Mouse (Mus musculus) spleen, adult 2 months (tissue): ENCODE data around the gene Rnf144b. TPM values are rescaled to one million over a fixed set of nuclear protein-coding genes. Genes with fewer than 3 reads are reported as not detected.
A peak's percentile ranks its signal among the peaks of the same experiment; 100 is the strongest.

ENCODE experiments used
- DNase-seq, 2 experiments: peaks; one replicate each; pipeline versions ENCODE4 v3.0.0 to v3.0.0-alpha.2; 2012 to 2021; ENCODE audit warnings: low spot score in 2 of 2, low read depth in 1 of 2
- H3K27ac ChIP-seq: fragments of 200-500 bp; 2 replicates; pipeline ENCODE4 v1.5.1; 2012; ENCODE audit warnings: low read length, inconsistent platforms; ENCODE audit not compliant: insufficient read depth
- H3K27me3 ChIP-seq: fragments of 200-500 bp; 2 replicates; pipeline ENCODE4 v1.6.1; 2012; ENCODE audit warnings: mild to moderate bottlenecking, moderate library complexity, low read length, inconsistent platforms; ENCODE audit not compliant: control insufficient read depth, insufficient read depth
- H3K36me3 ChIP-seq: fragments of 200-500 bp; 2 replicates; pipeline ENCODE4 v1.6.1; 2012; ENCODE audit warnings: mild to moderate bottlenecking, low read length, inconsistent platforms; ENCODE audit not compliant: control insufficient read depth, insufficient read depth
- H3K4me1 ChIP-seq: fragments of 200-500 bp; 2 replicates; pipeline ENCODE4 v1.6.1; 2011; ENCODE audit warnings: inconsistent platforms; ENCODE audit not compliant: control insufficient read depth, insufficient read depth, insufficient read length
- H3K4me3 ChIP-seq: fragments of 200-500 bp; 2 replicates; pipeline ENCODE4 v1.5.1; 2011; ENCODE audit warnings: mild to moderate bottlenecking, inconsistent platforms; ENCODE audit not compliant: insufficient read depth, insufficient read length; ENCODE audit errors: extremely low read depth
- CTCF ChIP-seq: fragments of 200-500 bp; IDR thresholded peaks from 2 replicates; pipeline ENCODE4 v1.5.1; 2011; ENCODE audit warnings: mild to moderate bottlenecking, inconsistent platforms; ENCODE audit not compliant: insufficient read depth, insufficient read length, insufficient replicate concordance; ENCODE audit errors: extremely low read depth
- POLR2A ChIP-seq: fragments of 200-500 bp; IDR thresholded peaks from 2 replicates; pipeline ENCODE4 v1.6.1; 2011; ENCODE audit warnings: low read depth, low read length, inconsistent platforms
- WGBS: fragments of 180-500 bp; shearing (Covaris S2); methylation state at CpG from one replicate; pipeline ENCODE4 v1.1.7; 2018; 5-methylcytosine and 5-hydroxymethylcytosine counted together
- polyA plus RNA-seq: library from polyadenylated mRNA; depleted of rRNA; stranded (reverse); fragments of >200 nt; gene quantifications from 2 replicates; pipeline ENCODE4 v1.2.3, GENCODE M21; 2012

The Rnf144b gene
- polyA plus RNA-seq, 1 experiment: 4.6 TPM

- Histone ChIP-seq H3K4me1 (no peaks in the 10 kb centered on the region), H3K27me3 (no peaks in the 10 kb centered on the region), H3K27ac (no peak overlapping the region), H3K4me3 (no peak overlapping the region), H3K36me3 (no peaks in the 10 kb centered on the region)
- 9% methylated on average over 8 of the region's 8 CpGs for WGBS
- DNase-seq: no peak
- no peak for TF ChIP-seq POLR2A
- TF ChIP-seq CTCF: no peak
Observed at GRCm38 (mm10) chr13:47272928-47273327, 150.5 kb downstream of the Rnf144b start.

- Histone ChIP-seq H3K27ac (no peak overlapping the region), H3K4me3 (no peak overlapping the region), H3K27me3 (no peaks in the 10 kb centered on the region), H3K4me1 (no peaks in the 10 kb centered on the region), H3K36me3 (no peaks in the 10 kb centered on the region)
- WGBS: 21% methylated on average over 11 of the region's 11 CpGs
- no peak for DNase-seq
- TF ChIP-seq CTCF (no peak), POLR2A (no peak)
Observed at GRCm38 (mm10) chr13:47273487-47273886, 151.0 kb downstream of the Rnf144b start.

GRCm38 (mm10) chr13:47274139-47274538 is 151.7 kb downstream of the Rnf144b start:
- H3K4me1 ChIP-seq: no peaks in the 10 kb centered on the region
- H3K4me3 ChIP-seq: no peak overlapping the region
- no peak overlapping the region for H3K27ac ChIP-seq
- no peak for DNase-seq
- no peak for TF ChIP-seq CTCF
- TF ChIP-seq POLR2A: no peak
- no peaks in the 10 kb centered on the region for H3K27me3 ChIP-seq
- H3K36me3 ChIP-seq: no peaks in the 10 kb centered on the region
- 74% methylated on average over 3 of the region's 3 CpGs for WGBS

- H3K4me3 ChIP-seq: no peak overlapping the region
- TF ChIP-seq CTCF (no peak), POLR2A (no peak)
- WGBS: 44% methylated on average over 13 of the region's 13 CpGs
- H3K36me3 ChIP-seq: no peaks in the 10 kb centered on the region
- no peak overlapping the region for H3K27ac ChIP-seq
- DNase-seq: no peak
- no peaks in the 10 kb centered on the region for H3K27me3 ChIP-seq
- no peaks in the 10 kb centered on the region for H3K4me1 ChIP-seq
Observed at GRCm38 (mm10) chr13:47277000-47277823, 154.8 kb downstream of the Rnf144b start.

GRCm38 (mm10) chr13:47277824-47278290 is 155.4 kb downstream of the Rnf144b start:
- Histone ChIP-seq H3K27me3 (no peaks in the 10 kb centered on the region), H3K4me1 (no peaks in the 10 kb centered on the region), H3K4me3 (no peak overlapping the region), H3K27ac (no peak overlapping the region), H3K36me3 (no peaks in the 10 kb centered on the region)
- WGBS: 48% methylated on average over 5 of the region's 5 CpGs
- TF ChIP-seq POLR2A: no peak
- no peak for TF ChIP-seq CTCF
- no peak for DNase-seq

- Histone ChIP-seq H3K4me3 (no peak overlapping the region), H3K36me3 (no peaks in the 10 kb centered on the region), H3K27me3 (no peaks in the 10 kb centered on the region), H3K27ac (no peak overlapping the region), H3K4me1 (no peaks in the 10 kb centered on the region)
- TF ChIP-seq CTCF: no peak
- TF ChIP-seq POLR2A: no peak
- WGBS: 60% methylated on average over 3 of the region's 3 CpGs
- no peak for DNase-seq
Observed at GRCm38 (mm10) chr13:47282221-47282620, 159.8 kb downstream of the Rnf144b start.

- no peak overlapping the region for H3K4me3 ChIP-seq
- H3K27ac ChIP-seq: no peak overlapping the region
- no peaks in the 10 kb centered on the region for H3K4me1 ChIP-seq
- no peaks in the 10 kb centered on the region for H3K36me3 ChIP-seq
- WGBS: 55% methylated on average over 4 of the region's 4 CpGs
- no peak for TF ChIP-seq POLR2A
- TF ChIP-seq CTCF: peak; percentile 49; the same call in 1 of the 2 replicates
- no peaks in the 10 kb centered on the region for H3K27me3 ChIP-seq
- peak in 1 of 2 experiments; percentile 34 for DNase-seq
Observed at GRCm38 (mm10) chr13:47288449-47288848, 166.0 kb downstream of the Rnf144b start.
